Mouse (Mus musculus) neural tube, embryonic 14.5 days (tissue): Measurements from ENCODE around the gene Sec31b. TPM values are rescaled to one million over a fixed set of nuclear protein-coding genes. Genes with fewer than 3 reads are reported as not detected.

ENCODE experiments used
- ATAC-seq: fragments of 200-750 bp; cut with Nextera tagmentation; 2 replicates; pipeline ENCODE4 v1.8.0; 2017; ENCODE audit warnings: low read depth, mild to moderate bottlenecking, moderate TSS enrichment, moderate library complexity
- H3K27ac ChIP-seq: fragments of 300-500 bp; sonication (generic); 2 replicates; pipeline ENCODE4 v1.5.1; 2014; ENCODE audit warnings: low read depth, mild to moderate bottlenecking, control low read depth, low read length, moderate library complexity, mixed read lengths
- H3K27me3 ChIP-seq: fragments of 300-500 bp; sonication (generic); 2 replicates; pipeline ENCODE4 v1.6.1; 2014; ENCODE audit warnings: low read length; ENCODE audit not compliant: control insufficient read depth, insufficient read depth
- H3K36me3 ChIP-seq: fragments of 300-500 bp; sonication (generic); 2 replicates; pipeline ENCODE4 v1.6.1; 2014; ENCODE audit warnings: low read length, mixed read lengths; ENCODE audit not compliant: control insufficient read depth, insufficient read depth
- H3K4me1 ChIP-seq: fragments of 300-500 bp; sonication (generic); 2 replicates; pipeline ENCODE4 v1.6.1; 2014; ENCODE audit warnings: low read length; ENCODE audit not compliant: control insufficient read depth, insufficient read depth
- H3K4me2 ChIP-seq: fragments of 300-500 bp; sonication (generic); 2 replicates; pipeline ENCODE4 v1.6.1; 2014; ENCODE audit warnings: mild to moderate bottlenecking, low read depth, low read length, control low read depth
- H3K4me3 ChIP-seq: fragments of 300-500 bp; sonication (generic); 2 replicates; pipeline ENCODE4 v1.5.1; 2014; ENCODE audit warnings: low read depth, low read length, control low read depth, mixed read lengths
- H3K9ac ChIP-seq: fragments of 300-500 bp; sonication (generic); replicated peaks from 2 replicates; pipeline ENCODE4 v1.6.1; 2014; ENCODE audit warnings: low read depth, mild to moderate bottlenecking, control low read depth, low read length, mixed read lengths
- H3K9me3 ChIP-seq: fragments of 300-500 bp; sonication (generic); 2 replicates; pipeline ENCODE4 v1.6.1; 2016; ENCODE audit warnings: low read length; ENCODE audit not compliant: control insufficient read depth
- WGBS: fragments of 180-500 bp; shearing (Covaris S2); extraction: QIAGEN DNeasy Blood & Tissue Kit; methylation state at CpG from one replicate; pipeline ENCODE4 v1.1.7; 2014; 5-methylcytosine and 5-hydroxymethylcytosine counted together
- polyA plus RNA-seq: library from polyadenylated mRNA; unstranded; fragments of >200 nt; fragmentation: Nextera tagmentation; extraction: Ambion mirVana; gene quantifications from 2 replicates; pipeline ENCODE4 v1.2.1, GENCODE M21; 2014

Gene Sec31b
- polyA plus RNA-seq, 1 experiment from 2014 or later, result 0.17 TPM

DNA sequence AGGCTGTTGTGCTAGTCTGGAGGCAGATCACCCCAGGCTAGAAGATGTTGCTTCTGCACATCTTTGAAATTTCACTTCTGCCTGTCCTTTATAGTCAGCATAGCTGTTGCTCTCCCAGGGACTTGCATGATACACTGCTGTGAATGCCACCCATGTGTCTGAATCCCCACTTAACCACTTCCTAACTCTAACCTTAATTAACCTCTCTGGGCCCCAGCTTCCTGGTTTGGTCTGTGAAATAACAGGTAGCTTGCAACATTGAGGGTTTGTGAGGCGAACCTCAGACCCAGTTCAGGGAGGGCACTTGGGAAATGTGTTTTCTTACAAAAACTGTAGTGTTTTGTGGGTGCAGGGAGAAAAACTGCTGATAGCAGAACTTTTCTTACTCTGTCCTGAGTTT is 32.4 kb upstream of the Sec31b start:
- Histone ChIP-seq H3K4me2 (no peak overlapping the region), H3K27ac (no peak overlapping the region), H3K36me3 (no peaks in the 10 kb centered on the region; the same call in 1 of the 2 replicates), H3K9ac (no peak overlapping the region), H3K4me1 (no peaks in the 10 kb centered on the region), H3K4me3 (no peak overlapping the region), H3K27me3 (no peaks in the 10 kb centered on the region), H3K9me3 (no peaks in the 10 kb centered on the region)
- ATAC-seq, result no peak
- 90% methylated on average over 1 of the region's 1 CpGs for WGBS

DNA sequence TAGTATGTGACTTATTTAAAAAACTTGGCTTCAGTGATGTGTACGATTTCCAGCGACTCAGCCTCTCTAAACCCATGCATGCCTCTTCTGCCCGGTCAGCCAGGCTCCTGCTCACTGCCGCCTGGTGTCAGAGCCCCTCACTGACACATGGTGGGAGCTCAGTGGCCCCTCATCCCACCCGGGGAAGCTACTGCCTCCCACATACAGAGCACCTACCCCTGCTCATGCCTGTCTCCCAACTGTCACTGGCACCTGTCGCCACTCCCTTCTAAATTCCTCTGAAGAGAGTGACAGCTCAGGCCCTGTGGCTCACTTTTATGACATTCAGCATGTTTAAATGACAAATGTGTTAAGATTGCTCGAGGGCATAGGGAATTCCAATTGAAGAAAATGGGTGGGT is 30.6 kb upstream of the Sec31b start:
- no peak overlapping the region for H3K27ac ChIP-seq
- H3K4me2 ChIP-seq, result no peak overlapping the region
- H3K36me3 ChIP-seq, result peaks cover 11% of the 10 kb centered on the region
- H3K4me3 ChIP-seq, result no peak overlapping the region
- no peaks in the 10 kb centered on the region for H3K9me3 ChIP-seq
- ATAC-seq, result no peak
- no peaks in the 10 kb centered on the region for H3K27me3 ChIP-seq
- H3K9ac ChIP-seq, result no peak overlapping the region
- H3K4me1 ChIP-seq, result no peaks in the 10 kb centered on the region
- 81% methylated on average over 7 of the region's 7 CpGs for WGBS

DNA sequence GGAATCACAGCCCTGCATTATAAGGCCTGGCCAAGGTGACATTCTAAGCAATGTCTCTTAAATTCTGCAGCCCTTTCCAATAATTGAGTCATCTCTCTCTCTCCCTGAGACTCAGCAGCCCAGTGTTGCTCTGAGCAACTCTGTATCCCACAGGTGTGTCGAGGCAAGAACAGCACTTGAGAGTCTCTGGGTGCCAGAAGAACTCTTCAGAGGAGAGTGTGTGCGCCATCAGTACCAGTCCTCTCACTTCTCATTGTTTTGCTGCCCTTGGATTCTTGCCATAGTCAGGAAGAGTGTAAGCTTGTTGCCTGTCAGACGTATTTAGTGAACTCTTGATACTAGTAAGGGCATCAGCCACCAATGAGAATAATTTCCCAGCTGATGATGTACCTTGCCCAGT is 22.1 kb upstream of the Sec31b start:
- Histone ChIP-seq H3K36me3 (peaks cover 60% of the 10 kb centered on the region), H3K27ac (no peak overlapping the region), H3K4me2 (no peak overlapping the region)

DNA sequence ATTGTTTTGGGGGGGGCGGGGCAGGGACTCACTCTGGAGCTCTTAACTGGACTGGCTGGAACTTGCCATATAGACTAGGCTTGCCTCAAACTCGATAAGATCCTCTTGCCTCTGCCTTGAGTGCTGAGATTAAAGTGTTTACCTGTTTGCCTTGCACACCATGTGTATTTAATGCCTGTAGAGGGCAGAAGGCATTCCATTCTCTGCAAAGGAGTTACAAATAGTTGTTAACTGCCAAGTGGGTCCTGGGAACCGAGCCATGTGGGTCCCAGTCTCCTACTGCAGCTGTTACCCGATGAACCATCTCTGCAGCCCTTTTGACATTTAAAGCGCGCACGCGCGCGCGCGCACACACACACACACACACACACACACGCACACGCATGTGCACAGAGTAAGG is 18.3 kb upstream of the Sec31b start:
- Histone ChIP-seq H3K36me3 (peaks cover 27% of the 10 kb centered on the region), H3K4me3 (no peak overlapping the region), H3K4me1 (peaks cover 20% of the 10 kb centered on the region), H3K9ac (no peak overlapping the region), H3K4me2 (peak overlapping the region; percentile 65), H3K27ac (no peak overlapping the region), H3K27me3 (no peaks in the 10 kb centered on the region), H3K9me3 (no peaks in the 10 kb centered on the region)
- 89% methylated on average over 14 of the region's 14 CpGs for WGBS
- ATAC-seq, result no peak

More for the DNA sequence above, 22.1 kb upstream of the Sec31b start:
- Histone ChIP-seq H3K9me3 (no peaks in the 10 kb centered on the region), H3K9ac (no peak overlapping the region), H3K27me3 (no peaks in the 10 kb centered on the region), H3K4me1 (peaks cover 20% of the 10 kb centered on the region), H3K4me3 (no peak overlapping the region)
- no peak for ATAC-seq
- WGBS, result 89% methylated on average over 3 of the region's 3 CpGs

DNA sequence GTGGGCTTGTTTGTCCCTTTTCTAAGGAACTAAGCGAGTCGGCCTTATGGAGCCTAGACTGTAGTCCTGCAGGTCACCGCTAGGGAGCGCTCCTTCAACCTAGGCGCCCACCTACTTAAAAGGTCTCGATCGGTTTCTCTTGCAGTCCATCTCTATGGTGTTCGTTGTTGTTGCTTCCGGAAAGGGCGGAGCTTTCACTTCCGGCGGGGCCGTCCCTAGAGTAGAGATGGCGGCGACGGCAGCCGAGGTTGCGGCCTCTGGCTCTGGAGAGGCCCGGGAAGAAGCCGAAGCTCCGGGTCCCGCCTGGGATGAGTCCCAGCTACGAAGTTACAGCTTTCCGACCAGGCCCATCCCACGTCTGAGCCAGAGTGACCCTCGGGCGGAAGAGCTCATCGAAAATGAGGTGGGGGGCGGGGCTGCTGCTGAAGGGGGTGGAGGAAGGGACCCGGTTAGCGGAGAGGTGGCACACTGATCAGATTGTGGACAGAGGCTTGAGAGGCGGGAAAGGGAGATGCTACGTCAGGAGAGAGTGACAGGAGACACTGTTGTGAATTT is 17.1 kb upstream of the Sec31b start, which contains the start of gene Hif1an:
TSS of gene Hif1an (plus strand) at position 199 of the 555 bp plus-strand sequence.
- H3K4me3 ChIP-seq, result peak within 1 kb of the TSS; percentile 58
- no peaks in the 10 kb centered on the region for H3K9me3 ChIP-seq
- peak within 1 kb of the TSS; percentile 65 for H3K4me2 ChIP-seq
- H3K9ac ChIP-seq, result peak within 1 kb of the TSS; percentile 59
- peak; percentile 98 for ATAC-seq
- H3K27me3 ChIP-seq, result no peaks in the 10 kb centered on the region
- H3K36me3 ChIP-seq, result peaks cover 19% of the 10 kb centered on the region
- WGBS, result under 1% methylated on average over 33 of the region's 33 CpGs
- peak within 1 kb of the TSS; percentile 35; the same call in 1 of the 2 replicates for H3K27ac ChIP-seq
- H3K4me1 ChIP-seq, result peaks cover 20% of the 10 kb centered on the region

DNA sequence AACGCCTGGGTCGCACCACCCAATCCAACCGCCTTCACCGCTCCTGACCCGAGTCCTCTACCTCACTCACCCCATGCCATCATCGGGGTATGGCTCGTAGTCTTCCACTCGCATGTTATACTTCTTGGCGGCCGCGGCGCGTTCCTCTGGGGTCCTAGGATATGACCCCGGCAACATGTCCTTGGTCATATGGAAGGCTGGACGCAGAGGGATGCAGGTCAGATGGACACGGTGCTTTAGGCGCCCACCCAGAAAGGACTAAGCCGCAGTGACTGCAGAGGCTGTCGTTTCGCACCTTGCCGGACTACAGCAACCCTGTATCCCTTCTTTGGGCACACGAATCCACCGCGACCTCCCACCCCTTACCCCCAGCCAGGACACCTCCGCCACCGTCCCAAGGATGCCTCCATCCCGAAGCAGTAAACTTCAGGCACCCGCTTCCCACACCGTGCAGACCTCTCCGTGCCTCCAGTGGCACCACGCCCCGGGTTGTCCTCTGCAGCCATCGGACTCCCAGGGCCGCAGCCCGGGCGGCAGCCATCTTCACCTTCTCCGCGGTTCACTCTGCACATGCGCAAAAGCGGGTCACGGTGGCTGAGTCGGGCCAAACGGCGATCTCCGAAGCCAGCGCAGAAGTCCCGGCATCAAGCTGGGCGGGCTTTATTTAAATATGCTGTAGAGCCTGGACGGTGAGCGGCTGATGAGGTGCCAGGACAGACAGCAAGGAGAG is 9.4 kb upstream of the Sec31b start, which contains the start of gene Ndufb8:
TSS of gene Ndufb8 (minus strand) at position 580 of the 730 bp plus-strand sequence.
- Histone ChIP-seq H3K4me2 (peak within 1 kb of the TSS; percentile 80), H3K9me3 (no peaks in the 10 kb centered on the region), H3K4me3 (peak within 1 kb of the TSS; percentile 56), H3K27ac (peak within 1 kb of the TSS; percentile 82), H3K4me1 (peaks cover 11% of the 10 kb centered on the region), H3K27me3 (no peaks in the 10 kb centered on the region), H3K9ac (peak within 1 kb of the TSS; percentile 90), H3K36me3 (peaks cover 26% of the 10 kb centered on the region)
- ATAC-seq, result peak; percentile 85
- under 1% methylated on average over 50 of the region's 50 CpGs for WGBS

DNA sequence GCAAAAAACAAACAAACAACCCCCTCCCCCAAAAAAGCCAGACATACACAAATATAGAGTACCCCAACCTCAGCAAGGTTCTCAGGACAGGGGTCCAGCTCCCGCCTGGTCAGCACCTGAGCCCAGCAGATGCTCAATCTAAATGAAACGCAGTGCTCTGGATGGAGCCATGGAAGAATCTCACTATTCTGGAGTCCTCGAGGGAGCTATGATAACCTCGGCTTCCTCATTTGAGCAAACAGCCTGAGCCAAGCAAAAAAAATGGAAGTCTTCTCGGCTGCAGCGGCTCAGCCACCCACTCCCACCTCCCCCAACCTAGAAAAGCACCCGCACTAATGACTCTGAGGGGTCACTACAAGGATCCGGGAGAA is 8.8 kb upstream of the Sec31b start:
- Histone ChIP-seq H3K9ac (peak overlapping the region; percentile 90), H3K27me3 (no peaks in the 10 kb centered on the region), H3K9me3 (no peaks in the 10 kb centered on the region), H3K27ac (peak overlapping the region; percentile 82), H3K4me2 (peak overlapping the region; percentile 80), H3K4me3 (peak overlapping the region; percentile 56), H3K36me3 (peaks cover 26% of the 10 kb centered on the region), H3K4me1 (peaks cover 11% of the 10 kb centered on the region)
- peak; percentile 42 for ATAC-seq
- 3% methylated on average over 8 of the region's 8 CpGs for WGBS

DNA sequence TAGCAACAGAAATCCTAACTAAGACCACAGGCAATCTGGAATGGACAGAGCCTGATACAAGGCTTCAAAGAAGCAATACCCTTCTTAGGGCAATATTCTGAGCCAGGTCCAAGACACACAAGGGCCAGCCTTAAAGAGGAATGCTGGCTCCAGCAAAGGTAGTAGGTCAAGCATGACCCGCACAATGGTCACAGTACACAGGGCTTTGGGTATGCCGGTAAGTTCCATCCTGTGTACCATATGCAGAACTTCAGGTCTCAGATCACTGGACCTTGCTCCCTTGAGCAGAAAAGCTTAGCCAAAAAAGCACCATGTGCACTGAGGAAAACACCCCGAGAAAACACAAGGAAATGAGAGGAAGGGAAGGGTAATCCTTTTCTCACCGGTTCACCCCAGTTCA is 7.6 kb upstream of the Sec31b start:
- Histone ChIP-seq H3K36me3 (peaks cover 26% of the 10 kb centered on the region), H3K9ac (no peak overlapping the region), H3K27ac (no peak overlapping the region), H3K27me3 (no peaks in the 10 kb centered on the region), H3K4me1 (peaks cover 11% of the 10 kb centered on the region), H3K9me3 (no peaks in the 10 kb centered on the region), H3K4me3 (peak overlapping the region; percentile 1; the same call in 1 of the 2 replicates), H3K4me2 (peak overlapping the region; percentile 80; the same call in 1 of the 2 replicates)
- 97% methylated on average over 4 of the region's 4 CpGs for WGBS
- no peak for ATAC-seq

DNA sequence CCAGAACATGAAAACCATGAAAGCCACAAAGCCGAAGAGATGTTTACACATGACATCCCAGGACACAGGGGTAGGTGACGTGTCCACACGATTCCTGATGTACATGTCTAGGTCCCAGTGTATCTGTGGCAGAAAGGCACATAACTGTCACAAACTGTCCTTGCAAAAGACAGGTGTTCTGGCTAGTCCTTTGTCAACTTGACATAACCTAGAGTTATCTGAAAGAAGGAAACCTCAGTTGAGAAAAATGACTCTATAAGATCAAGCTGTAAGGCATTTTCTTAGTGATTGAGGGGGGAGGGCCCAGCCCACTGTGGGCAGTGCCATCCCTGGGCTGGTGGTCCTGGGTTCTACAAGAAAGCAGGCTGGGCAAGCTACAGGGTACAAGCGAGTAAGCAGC is 7.1 kb upstream of the Sec31b start, which contains the start of gene Gm20538:
TSS of gene Gm20538 (minus strand) at position 101 of the 400 bp plus-strand sequence.
- Histone ChIP-seq H3K4me1 (peaks cover 11% of the 10 kb centered on the region), H3K36me3 (peaks cover 26% of the 10 kb centered on the region), H3K4me3 (peak within 1 kb of the TSS; percentile 1; the same call in 1 of the 2 replicates), H3K9ac (no peak within 1 kb of the TSS), H3K9me3 (no peaks in the 10 kb centered on the region), H3K4me2 (peak within 1 kb of the TSS; percentile 80; the same call in 1 of the 2 replicates), H3K27me3 (no peaks in the 10 kb centered on the region), H3K27ac (no peak within 1 kb of the TSS)
- ATAC-seq, result no peak
- 96% methylated on average over 4 of the region's 4 CpGs for WGBS
